Mouse (Mus musculus) limb, embryonic 15.5 days (tissue): ENCODE results near the gene Sppl2a. TPM values are rescaled to one million over a fixed set of nuclear protein-coding genes. Genes with fewer than 3 reads are reported as not detected.
"Not testable (repeated sequence)": the region's sequence is repeated elsewhere in the genome, so short reads cannot be mapped to it uniquely, and the experiment has no call there.

Experiments used
- ATAC-seq: fragments of 200-750 bp; cut with Nextera tagmentation; 2 replicates; pipeline ENCODE4 v1.8.0; 2017; ENCODE audit warnings: low read depth, moderate TSS enrichment; ENCODE audit not compliant: insufficient number of reproducible peaks, low FRiP score, low TSS enrichment
- H3K27ac ChIP-seq: fragments of 300-500 bp; sonication (generic); 2 replicates; pipeline ENCODE4 v1.5.1; 2015; ENCODE audit warnings: moderate library complexity, mild to moderate bottlenecking, inconsistent platforms
- H3K27me3 ChIP-seq: fragments of 300-500 bp; sonication (generic); 2 replicates; pipeline ENCODE4 v1.6.1; 2015; ENCODE audit warnings: inconsistent platforms
- H3K36me3 ChIP-seq: fragments of 300-500 bp; sonication (generic); 2 replicates; pipeline ENCODE4 v1.6.1; 2015; ENCODE audit warnings: inconsistent platforms
- H3K4me1 ChIP-seq: fragments of 300-500 bp; sonication (generic); 2 replicates; pipeline ENCODE4 v1.6.1; 2015; ENCODE audit warnings: inconsistent platforms
- H3K4me2 ChIP-seq: fragments of 300-500 bp; sonication (generic); 2 replicates; pipeline ENCODE4 v1.6.1; 2015; ENCODE audit warnings: mild to moderate bottlenecking, inconsistent platforms
- H3K4me3 ChIP-seq: fragments of 300-500 bp; sonication (generic); 2 replicates; pipeline ENCODE4 v1.5.1; 2015; ENCODE audit warnings: mild to moderate bottlenecking, inconsistent platforms
- H3K9ac ChIP-seq: fragments of 300-500 bp; sonication (generic); 2 replicates; pipeline ENCODE4 v1.6.1; 2015; ENCODE audit warnings: inconsistent platforms
- H3K9me3 ChIP-seq: fragments of 300-500 bp; sonication (generic); 2 replicates; pipeline ENCODE4 v1.6.1; 2016; ENCODE audit warnings: inconsistent platforms
- WGBS: fragments of 180-500 bp; shearing (Covaris S2); methylation state at CpG from one replicate; pipeline ENCODE4 v1.1.7; 2015; 5-methylcytosine and 5-hydroxymethylcytosine counted together
- polyA plus RNA-seq: library from polyadenylated mRNA; unstranded; fragments of >200 nt; fragmentation: Nextera tagmentation; extraction: Ambion mirVana; gene quantifications from 2 replicates; pipeline ENCODE4 v1.2.1, GENCODE M21; 2015

Gene Sppl2a
- polyA plus RNA-seq, 1 experiment from 2014 or later = 62.7 TPM

GRCm38 (mm10) chr2:126892316-126892715, 40.7 kb downstream of the Sppl2a start:
- Histone ChIP-seq H3K9me3 (no peaks in the 10 kb centered on the region), H3K9ac (no peak overlapping the region), H3K36me3 (peaks cover 15% of the 10 kb centered on the region), H3K27ac (no peak overlapping the region), H3K4me2 (no peak overlapping the region), H3K4me3 (no peak overlapping the region), H3K27me3 (no peaks in the 10 kb centered on the region), H3K4me1 (no peaks in the 10 kb centered on the region)
- ATAC-seq = no peak
- WGBS = 94% methylated on average over 7 of the region's 7 CpGs

GRCm38 (mm10) chr2:126891743-126892142, 41.3 kb downstream of the Sppl2a start:
- Histone ChIP-seq H3K36me3 (peaks cover 11% of the 10 kb centered on the region), H3K27me3 (no peaks in the 10 kb centered on the region), H3K4me2 (no peak overlapping the region), H3K9me3 (no peaks in the 10 kb centered on the region), H3K27ac (no peak overlapping the region), H3K4me3 (no peak overlapping the region), H3K4me1 (no peaks in the 10 kb centered on the region), H3K9ac (no peak overlapping the region)
- no peak for ATAC-seq

- 62% methylated on average over 3 of the region's 3 CpGs for WGBS
- Histone ChIP-seq H3K4me2 (no peak overlapping the region), H3K27me3 (no peaks in the 10 kb centered on the region), H3K4me1 (no peaks in the 10 kb centered on the region), H3K27ac (no peak overlapping the region), H3K9ac (no peak overlapping the region), H3K36me3 (no peaks in the 10 kb centered on the region), H3K9me3 (no peaks in the 10 kb centered on the region), H3K4me3 (no peak overlapping the region)
- no peak for ATAC-seq
These were observed 45.9 kb downstream of the Sppl2a start for GRCm38 (mm10) chr2:126887141-126887540.

- H3K27me3 ChIP-seq = no peaks in the 10 kb centered on the region
- H3K9me3 ChIP-seq = no peaks in the 10 kb centered on the region
- no peaks in the 10 kb centered on the region for H3K36me3 ChIP-seq
- no peak overlapping the region for H3K4me2 ChIP-seq
- H3K4me3 ChIP-seq = no peak overlapping the region
- 60% methylated on average over 2 of the region's 2 CpGs for WGBS
- no peaks in the 10 kb centered on the region for H3K4me1 ChIP-seq
- no peak for ATAC-seq
- no peak overlapping the region for H3K9ac ChIP-seq
- no peak overlapping the region for H3K27ac ChIP-seq
These were observed 47.2 kb downstream of the Sppl2a start for GRCm38 (mm10) chr2:126885871-126886270.

- WGBS = 52% methylated on average over 2 of the region's 2 CpGs
- not testable (repeated sequence) for ATAC-seq, H3K4me2 ChIP-seq, H3K27ac ChIP-seq, H3K9ac ChIP-seq, H3K4me1 ChIP-seq, H3K27me3 ChIP-seq, H3K4me3 ChIP-seq, H3K9me3 ChIP-seq, H3K36me3 ChIP-seq
These were observed 50.3 kb downstream of the Sppl2a start for GRCm38 (mm10) chr2:126882711-126883110.

GRCm38 (mm10) chr2:126877991-126878390, 55.0 kb downstream of the Sppl2a start:
- Histone ChIP-seq H3K4me2 (no peak overlapping the region), H3K9me3 (no peaks in the 10 kb centered on the region), H3K27ac (no peak overlapping the region), H3K9ac (no peak overlapping the region), H3K36me3 (no peaks in the 10 kb centered on the region), H3K4me1 (peaks cover 7% of the 10 kb centered on the region), H3K4me3 (no peak overlapping the region), H3K27me3 (no peaks in the 10 kb centered on the region)
- ATAC-seq = no peak
- 90% methylated on average over 1 of the region's 1 CpGs for WGBS

GRCm38 (mm10) chr2:126875871-126876796, 56.9 kb downstream of the Sppl2a start, which contains the start of gene Trpm7:
Trpm7 (minus strand) TSS chr2:126876230.
- Histone ChIP-seq H3K9ac (peak within 1 kb of the TSS; percentile 82), H3K27me3 (no peaks in the 10 kb centered on the region), H3K36me3 (no peaks in the 10 kb centered on the region), H3K4me3 (peak within 1 kb of the TSS; percentile 84), H3K27ac (peak within 1 kb of the TSS; percentile 99), H3K4me1 (peaks cover 7% of the 10 kb centered on the region), H3K4me2 (peak within 1 kb of the TSS; percentile 62), H3K9me3 (no peaks in the 10 kb centered on the region)
- under 1% methylated on average over 81 of the region's 81 CpGs for WGBS
- ATAC-seq = peak; percentile 97

- peak overlapping the region; percentile 62 for H3K4me2 ChIP-seq
- 0% methylated on average over 18 of the region's 18 CpGs for WGBS
- H3K4me3 ChIP-seq = peak overlapping the region; percentile 84
- H3K9me3 ChIP-seq = no peaks in the 10 kb centered on the region
- no peak for ATAC-seq
- H3K9ac ChIP-seq = peak overlapping the region; percentile 82
- peak overlapping the region; percentile 99 for H3K27ac ChIP-seq
- peaks cover 7% of the 10 kb centered on the region for H3K4me1 ChIP-seq
- no peaks in the 10 kb centered on the region for H3K27me3 ChIP-seq
- no peaks in the 10 kb centered on the region for H3K36me3 ChIP-seq
These were observed 57.6 kb downstream of the Sppl2a start for GRCm38 (mm10) chr2:126875516-126875835.

GRCm38 (mm10) chr2:126874809-126875515, 58.1 kb downstream of the Sppl2a start:
- Histone ChIP-seq H3K9me3 (no peaks in the 10 kb centered on the region), H3K4me2 (peak overlapping the region; percentile 62), H3K27me3 (no peaks in the 10 kb centered on the region), H3K4me1 (peaks cover 7% of the 10 kb centered on the region), H3K4me3 (peak overlapping the region; percentile 84), H3K36me3 (no peaks in the 10 kb centered on the region), H3K9ac (peak overlapping the region; percentile 82), H3K27ac (peak overlapping the region; percentile 99)
- WGBS = 23% methylated on average over 13 of the region's 13 CpGs
- ATAC-seq = no peak

- Histone ChIP-seq H3K9me3 (no peaks in the 10 kb centered on the region), H3K9ac (no peak overlapping the region), H3K27ac (no peak overlapping the region), H3K4me3 (no peak overlapping the region), H3K27me3 (no peaks in the 10 kb centered on the region), H3K4me2 (no peak overlapping the region), H3K36me3 (0 out of 2 replicates have a peak, but pooled peaks cover 5% of the 10 kb centered on the region), H3K4me1 (no peaks in the 10 kb centered on the region)
- no peak for ATAC-seq
- 83% methylated on average over 1 of the region's 1 CpGs for WGBS
These were observed 66.7 kb downstream of the Sppl2a start for GRCm38 (mm10) chr2:126866301-126866700.

- Histone ChIP-seq H3K9me3 (no peaks in the 10 kb centered on the region), H3K27me3 (no peaks in the 10 kb centered on the region), H3K27ac (no peak overlapping the region), H3K9ac (no peak overlapping the region), H3K4me2 (no peak overlapping the region), H3K36me3 (0 out of 2 replicates have a peak, but pooled peaks cover 5% of the 10 kb centered on the region), H3K4me1 (no peaks in the 10 kb centered on the region), H3K4me3 (no peak overlapping the region)
- ATAC-seq = no peak
- 90% methylated on average over 10 of the region's 10 CpGs for WGBS
These were observed 67.4 kb downstream of the Sppl2a start for GRCm38 (mm10) chr2:126865501-126866199.
